Mouse (Mus musculus): ENCODE measurements around the gene Olfr1411. TPM values are rescaled to one million over a fixed set of nuclear protein-coding genes. Genes with fewer than 3 reads are reported as not detected.

Gene Olfr1411
- total RNA-seq (2021) = not detected
- long read RNA-seq, experiment 1 = 0 reads
- long read RNA-seq, experiment 2 = 0 reads

DNA sequence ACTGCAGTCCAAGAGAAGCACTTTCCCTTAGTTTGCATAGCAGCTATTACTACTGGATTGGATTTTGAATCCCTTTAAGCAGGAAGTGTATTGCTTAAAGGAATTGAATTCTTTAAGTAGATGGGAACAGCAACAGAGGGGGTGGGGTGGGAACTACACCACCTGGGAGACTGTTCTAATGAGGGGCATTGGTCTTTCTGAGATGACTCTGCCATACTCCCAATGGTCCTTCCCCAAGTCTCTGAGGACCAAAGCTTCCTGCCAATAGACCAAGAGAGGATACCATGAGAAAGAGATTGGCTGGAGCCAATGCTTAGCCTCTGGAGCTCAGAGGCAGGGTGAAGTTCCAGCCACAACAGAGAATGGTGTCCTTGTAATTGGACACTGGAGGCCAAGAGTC, at the start of gene Olfr1411:
Olfr1411 (plus strand) TSS at position 301 of the 400 bp plus-strand sequence.
- DNase-seq = no peak

DNA sequence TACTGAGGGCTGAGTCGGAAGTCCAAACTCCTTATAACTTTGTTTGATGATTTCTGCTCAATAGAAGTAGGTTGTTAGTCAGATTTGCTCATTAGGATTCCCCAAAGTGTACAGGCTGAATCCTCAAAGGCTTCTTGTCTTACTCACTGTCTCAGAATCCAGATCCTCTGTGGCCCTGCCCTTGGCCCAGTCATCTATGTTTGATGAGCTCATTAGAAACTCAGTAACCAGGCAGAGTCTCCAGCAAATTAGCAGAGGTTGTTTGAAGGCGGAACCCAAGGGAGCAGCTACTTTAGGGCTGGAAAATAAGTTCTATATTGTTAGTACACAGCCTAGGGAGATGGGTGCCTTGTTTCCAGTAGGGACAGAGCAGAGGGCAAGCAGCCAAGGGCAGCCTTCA, 48.3 kb upstream of the Olfr1411 start:
- DNase-seq = no peak

DNA sequence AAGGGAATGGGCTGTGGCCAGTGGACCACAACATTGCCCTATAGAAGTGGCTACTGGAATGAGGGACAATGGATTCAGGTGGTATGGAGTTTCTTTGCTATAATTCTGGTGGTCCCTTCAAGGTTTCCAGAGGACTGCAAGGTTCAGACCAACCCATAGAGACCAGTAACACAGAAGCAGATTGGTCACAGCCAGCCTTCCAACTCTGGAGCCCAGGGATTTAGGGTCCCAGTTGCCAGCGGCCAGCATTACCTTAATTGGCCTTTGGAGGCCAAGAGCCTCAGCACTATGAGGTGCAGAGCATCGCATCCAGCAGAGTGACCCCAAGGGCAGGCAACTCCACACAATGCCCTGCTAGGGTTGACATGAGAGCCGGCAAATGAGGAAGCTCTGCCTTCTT, 23.2 kb upstream of the Olfr1411 start, which contains the start of gene Olfr1413:
Olfr1413 (plus strand) TSS at position 301 of the 400 bp plus-strand sequence.
- no peak for DNase-seq

DNA sequence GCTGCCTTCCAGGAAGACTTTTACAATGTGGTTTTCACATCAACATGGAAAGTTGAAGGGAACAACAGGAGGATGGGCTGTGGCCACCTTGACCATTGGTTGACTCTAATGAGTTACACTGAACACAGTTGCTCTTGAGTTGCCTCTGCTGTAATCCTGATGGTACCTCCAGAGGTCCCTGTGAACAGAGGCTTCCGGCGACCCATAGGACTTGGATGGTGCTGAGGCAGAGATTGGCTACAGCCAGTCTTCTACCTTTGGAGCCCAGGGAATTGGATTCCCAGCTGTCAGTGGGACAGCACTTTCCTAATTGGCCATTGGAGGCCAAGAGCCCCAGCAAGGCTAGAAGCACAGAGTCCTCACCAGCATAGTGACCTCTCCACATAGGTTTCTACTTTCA, 8.7 kb upstream of the Olfr1411 start, which contains the start of gene Olfr1412:
Olfr1412 (plus strand) TSS at position 301 of the 400 bp plus-strand sequence.
- DNase-seq = no peak

DNA sequence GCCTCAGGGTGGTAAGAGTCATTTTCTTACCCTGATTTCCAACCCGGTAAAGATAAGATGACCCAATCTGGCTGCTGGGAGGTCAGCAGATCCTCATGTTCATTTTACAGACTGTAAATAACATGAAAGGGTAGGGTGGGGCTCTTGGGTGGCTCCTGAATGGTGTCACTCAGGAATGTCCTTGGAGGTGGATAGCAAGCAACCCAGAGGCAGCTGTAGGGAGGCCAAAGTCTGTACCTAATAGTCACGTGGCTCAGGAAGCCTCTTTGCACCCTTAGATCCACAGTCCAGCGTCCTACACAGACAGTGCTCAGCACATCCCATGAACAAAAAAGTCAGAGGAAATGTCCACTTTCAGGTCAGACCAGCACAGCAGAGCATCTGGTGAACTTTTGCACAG, 1.8 kb downstream of the Olfr1411 start:
- DNase-seq = no peak

DNA sequence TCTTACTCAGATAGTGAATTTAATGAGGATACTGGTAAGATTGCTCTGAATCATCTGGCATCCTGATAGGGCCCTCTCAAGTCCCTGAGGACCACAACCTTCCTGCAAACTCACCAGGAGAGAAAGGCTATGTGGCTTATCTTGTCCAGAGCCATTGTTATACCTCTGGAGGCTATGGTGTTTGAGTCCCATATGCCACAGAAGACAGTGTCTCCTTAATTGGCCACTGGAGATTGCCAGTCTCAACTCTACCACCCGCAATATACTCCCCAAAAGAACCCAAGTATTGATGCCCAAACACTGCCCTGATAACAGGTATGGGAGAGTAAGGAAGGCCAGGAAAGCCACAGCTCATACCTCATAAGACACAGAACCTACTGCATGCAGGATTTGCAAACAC, 11.3 kb downstream of the Olfr1411 start, which contains the start of gene Olfr1410:
Olfr1410 (plus strand) TSS at position 301 of the 400 bp plus-strand sequence.
- DNase-seq = no peak

DNA sequence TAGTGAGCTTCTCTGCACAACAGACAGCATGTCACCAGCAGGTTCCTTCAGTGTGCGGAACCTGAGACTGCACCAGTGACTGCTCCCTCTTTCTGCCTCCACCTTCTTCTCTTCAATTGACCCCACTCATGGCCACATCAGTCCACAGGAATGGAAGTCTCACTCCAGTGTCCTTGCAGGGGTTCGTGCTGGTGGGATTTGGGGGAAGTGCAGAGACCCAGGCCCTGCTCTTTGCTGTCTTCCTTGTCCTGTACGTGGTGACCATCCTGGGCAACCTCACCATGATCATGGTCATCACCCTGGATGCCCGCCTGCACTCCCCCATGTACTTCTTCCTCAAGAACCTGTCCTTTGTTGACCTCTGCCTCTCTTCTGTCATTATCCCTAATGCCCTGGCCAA, 13.5 kb downstream of the Olfr1411 start:
- no peak for DNase-seq

DNA sequence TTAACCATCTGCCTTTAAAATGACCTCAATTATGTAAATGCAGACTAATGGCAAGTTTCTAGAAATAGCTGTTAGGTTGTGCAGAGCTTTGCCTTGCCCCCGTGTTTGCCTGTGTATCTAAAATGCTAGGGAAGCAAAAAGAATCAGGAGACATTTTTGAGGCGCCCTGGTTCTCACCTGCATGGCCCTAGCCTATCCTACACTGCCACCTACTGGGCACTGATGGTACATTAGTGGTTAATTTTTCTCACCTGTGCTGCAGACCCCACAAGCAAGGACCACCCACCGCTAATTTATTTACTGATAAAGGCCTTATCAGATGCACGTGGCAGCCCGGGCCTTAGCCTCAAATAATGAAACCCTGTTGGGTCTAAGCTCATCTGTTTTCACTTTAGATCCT, 16.8 kb downstream of the Olfr1411 start:
- peak; percentile 74 for DNase-seq

DNA sequence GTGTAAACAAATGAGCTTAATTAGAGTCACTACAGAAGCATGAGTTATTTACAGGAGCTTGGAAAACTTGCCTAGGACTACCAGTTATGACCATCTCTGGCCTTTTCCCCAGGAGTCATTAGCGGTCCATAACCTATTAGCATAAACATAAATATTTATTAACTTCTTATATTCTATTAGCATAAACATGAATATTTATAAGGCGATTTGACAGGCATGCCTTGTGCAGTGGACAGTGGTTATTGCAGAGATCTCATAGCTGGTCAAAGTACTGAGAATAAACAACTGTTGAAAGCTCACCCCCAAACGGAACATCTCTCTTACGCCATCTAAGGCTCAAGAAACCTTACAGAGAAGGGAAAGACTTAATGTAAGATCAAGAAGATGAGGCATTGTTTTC, 19.0 kb downstream of the Olfr1411 start:
- DNase-seq = no peak

DNA sequence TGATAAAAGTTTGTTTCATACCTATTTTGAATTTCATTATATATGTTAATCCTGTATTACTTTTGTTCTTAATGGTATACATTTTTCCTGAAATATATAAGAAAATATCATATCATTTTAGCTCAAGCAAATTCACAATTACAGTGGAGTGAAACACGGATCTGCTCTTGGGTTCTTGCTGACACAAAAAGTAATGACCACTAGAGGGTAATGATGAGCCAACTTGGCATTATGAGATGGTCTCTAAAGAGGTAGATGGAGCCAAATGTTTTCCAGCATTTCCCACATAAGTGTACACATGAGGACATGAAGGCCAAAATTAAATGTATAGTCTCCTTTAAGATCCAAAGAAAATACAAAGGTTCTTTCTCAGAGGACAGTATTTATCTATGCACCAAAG, 20.3 kb downstream of the Olfr1411 start:
- DNase-seq = no peak

DNA sequence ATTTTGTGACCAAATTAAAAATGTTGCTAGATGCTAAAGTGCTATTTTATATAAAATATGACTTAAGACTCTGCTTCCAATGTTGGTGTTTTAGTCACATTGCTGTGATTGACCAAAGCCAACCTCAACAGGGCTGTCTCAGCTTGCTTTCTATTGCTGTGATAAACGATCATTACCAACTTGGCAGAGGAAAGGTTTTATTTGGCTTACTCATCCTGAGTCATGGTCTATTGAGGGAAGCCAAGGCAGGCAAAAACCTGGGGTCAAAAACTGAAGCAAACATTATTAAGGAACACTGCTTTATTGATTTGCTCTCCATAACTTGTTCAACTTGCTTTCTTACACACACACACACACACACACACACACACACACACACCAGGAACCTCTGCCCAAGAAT, 21.8 kb downstream of the Olfr1411 start:
- no peak for DNase-seq

DNA sequence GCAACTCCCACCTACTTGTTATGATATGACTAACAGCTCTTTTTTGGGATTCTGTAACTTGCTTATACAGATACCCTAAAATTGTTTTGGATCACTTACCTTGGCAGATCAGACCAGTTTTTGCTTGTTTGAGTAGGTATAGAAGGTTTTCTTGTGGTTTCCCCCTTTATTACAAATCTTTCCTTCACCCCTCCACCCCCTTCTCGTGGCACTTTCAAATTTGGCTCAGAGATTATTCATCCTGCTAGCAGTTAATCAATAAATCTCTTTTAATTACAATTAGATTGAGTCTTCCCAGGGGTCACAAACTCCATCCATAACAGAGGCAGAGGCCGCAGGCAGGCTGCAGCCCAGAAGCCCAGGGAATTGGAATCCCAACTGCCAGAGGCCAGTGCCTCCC, 23.3 kb downstream of the Olfr1411 start, which contains the start of gene Olfr12:
Olfr12 (plus strand) TSS at position 301 of the 400 bp plus-strand sequence.
- no peak for DNase-seq

DNA sequence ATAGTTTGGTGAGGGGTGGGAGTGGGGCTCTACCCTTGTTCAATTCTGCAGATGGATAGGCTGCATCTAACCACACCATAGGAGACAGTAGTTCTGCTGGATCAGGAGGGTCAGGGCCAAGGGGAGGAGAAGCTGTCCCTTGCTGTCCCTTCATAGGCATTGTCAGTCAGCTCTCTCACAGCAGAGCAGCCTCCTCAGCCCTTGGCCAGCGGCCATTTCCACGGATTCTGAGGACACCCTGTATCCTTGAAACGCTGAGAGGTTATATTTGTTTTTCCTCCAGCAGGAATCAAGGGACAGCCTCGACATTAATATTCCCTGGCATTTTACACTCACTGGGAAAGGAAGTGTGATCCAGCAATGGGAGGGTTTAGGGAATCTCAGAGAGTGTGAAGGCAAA, 24.1 kb downstream of the Olfr1411 start:
- peak; percentile 83 for DNase-seq

DNA sequence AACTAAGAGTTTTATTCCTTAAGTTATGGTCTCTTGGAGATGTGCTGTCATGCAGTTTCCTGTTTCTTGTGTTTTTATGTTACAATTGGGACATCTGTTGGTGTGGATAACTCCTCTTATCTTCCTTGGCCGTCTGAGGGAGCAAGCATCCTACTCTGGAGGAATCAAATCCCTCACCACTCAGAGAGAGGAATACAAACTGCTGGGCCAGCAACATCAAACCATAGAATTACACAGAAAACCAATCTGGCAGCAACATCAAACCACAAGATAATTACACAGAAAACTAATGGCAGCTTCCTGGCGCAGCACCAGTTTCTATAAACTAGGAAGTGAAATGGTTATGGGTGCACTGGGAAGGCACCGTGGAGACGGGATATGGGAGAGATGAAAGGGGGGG, 34.0 kb downstream of the Olfr1411 start:
- no peak for DNase-seq

DNA sequence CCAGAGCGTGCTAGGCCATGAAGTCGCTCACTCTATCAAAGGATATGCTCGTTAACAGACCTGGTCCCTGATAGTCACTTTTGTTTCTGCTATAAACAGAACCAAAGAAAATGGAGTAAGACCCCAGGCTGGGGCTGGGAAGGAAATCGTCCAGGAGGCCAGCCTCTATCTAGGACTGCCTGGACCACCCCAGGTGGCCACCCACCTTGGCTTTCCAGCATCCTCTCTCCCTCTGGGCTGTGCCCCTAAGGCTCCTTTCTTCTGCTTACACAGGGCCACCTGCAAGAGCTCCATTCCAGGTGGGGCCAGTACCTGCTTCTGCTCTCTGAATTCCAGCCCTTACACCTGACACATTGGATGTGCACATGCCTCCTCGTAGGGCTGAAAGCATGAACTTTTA, 38.0 kb downstream of the Olfr1411 start:
- no peak for DNase-seq

DNA sequence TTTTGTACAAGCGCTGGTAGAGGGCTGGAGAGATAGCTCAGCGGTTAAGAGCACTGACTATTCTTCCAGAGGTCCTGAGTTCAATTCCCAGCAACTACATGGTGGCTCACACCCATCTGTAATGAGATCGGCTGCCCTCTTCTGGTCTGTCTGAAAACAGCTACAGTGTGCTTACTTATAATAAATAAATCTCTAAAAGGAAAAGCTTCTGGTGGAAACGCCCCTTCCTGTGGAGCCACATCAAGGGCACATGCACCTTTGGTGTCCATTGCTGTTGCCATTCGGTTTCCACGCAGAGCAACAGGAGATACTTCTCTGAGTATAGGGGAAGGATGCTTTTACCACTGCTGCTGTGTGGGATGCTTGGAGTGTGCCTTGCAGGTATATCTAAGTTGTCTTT, 38.7 kb downstream of the Olfr1411 start:
- no peak for DNase-seq

DNA sequence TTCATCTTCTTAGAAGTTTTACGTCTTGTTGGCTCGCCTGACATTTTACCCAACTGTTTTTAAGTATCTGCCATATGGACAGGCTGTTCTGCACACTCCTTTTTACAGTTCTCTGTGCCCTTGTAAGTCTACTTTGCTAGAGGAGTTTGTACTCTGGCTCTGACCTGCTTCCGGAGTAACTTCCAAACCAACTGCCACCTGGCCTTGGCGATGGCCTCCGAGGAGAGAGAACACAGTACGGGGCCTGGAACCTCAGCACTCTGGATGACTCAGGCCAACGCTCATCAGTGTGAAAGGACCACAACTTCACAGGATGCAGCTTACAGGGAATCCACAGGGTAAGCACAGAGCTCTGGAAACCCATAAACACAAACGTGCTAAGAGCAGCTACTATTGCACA, 39.5 kb downstream of the Olfr1411 start:
- DNase-seq = peak; percentile 29

DNA sequence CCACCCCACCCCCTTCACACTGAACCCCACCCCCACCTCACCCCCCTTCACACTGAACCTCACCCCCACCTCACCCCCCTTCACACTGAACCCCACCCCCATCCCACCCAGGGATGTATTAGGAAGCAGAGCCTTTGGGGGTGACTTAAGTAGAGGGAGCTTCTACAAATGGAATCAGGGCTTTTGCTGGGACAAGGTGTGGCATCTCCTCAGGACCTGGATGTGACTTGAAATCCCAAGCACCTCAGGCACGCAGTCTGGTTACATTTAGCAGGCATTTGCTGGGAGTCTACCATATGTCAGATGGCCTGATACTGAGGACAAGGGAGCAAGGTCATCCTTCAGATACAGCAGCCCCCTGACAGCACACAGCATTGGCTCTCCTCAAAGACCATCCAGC, 40.4 kb downstream of the Olfr1411 start:
- DNase-seq = peak; percentile 1

DNA sequence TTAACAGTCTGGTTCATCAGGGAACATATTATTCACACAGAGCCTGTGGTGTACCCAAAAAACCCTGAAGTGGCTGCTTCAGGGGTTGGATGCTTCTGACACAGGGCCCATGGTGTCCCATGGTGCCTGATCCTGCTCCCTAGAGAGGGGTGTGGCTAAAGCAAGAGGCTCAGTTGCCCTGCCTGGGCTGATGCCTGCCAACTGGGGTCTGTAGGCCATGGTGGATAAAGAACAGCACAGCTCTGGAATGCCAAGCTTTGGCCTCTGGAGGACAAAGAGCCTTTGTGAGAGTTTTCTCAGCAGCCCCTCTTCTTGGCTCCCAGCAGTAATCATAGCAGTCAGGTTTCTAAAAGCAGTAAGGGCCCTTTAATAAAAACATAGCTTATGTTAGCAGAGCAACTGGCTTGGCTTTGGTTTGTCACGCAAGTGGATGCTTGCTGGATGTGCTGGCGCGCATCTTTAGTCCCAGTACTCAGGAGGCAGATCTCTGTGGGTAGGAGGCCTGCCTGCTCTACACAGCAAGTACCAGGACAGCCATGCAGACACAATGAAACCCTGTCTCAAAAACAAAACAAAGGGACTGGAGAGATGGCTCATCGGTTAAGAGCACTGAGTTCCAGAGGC, 40.9 kb downstream of the Olfr1411 start:
- peak; percentile 4 for DNase-seq

DNA sequence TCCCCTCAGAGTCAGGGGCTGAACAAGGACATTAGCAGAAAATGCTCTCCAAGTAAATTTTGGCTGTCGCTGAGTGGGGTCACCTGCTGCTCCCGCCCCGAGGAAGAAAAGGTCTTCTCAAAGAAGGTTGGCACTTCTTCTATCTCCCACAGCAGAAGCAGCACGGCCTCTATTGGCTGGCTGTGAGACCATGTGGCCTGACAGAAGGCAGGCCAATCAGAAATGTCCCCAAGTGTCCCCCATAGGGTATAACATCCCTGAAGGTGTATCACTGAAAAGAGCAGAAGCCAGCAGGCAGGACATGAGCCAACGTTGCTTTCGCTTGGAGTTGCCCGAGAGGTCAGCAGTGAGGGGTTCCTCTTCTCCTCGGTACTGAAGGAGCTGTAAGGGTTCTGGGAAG, 41.8 kb downstream of the Olfr1411 start:
- no peak for DNase-seq

DNA sequence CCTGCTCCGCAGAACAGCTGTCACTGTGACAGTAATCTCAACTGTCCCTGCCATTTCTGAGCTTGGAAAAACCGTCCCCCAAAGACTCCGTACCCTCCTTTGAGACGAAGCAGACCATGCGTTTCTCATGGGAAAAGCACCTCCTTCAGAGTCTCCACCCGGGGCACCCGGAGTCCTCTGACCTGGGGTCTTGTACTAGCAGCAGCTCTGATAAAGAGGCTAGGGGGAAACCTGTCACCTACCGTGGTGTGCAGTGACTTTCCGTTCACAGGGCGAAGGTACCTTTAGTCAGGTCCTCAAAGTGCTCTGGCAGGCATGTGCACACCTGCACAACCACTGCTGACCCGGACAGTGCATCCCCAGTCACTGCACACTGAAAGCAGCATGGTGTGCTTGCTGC, 42.5 kb downstream of the Olfr1411 start:
- no peak for DNase-seq

DNA sequence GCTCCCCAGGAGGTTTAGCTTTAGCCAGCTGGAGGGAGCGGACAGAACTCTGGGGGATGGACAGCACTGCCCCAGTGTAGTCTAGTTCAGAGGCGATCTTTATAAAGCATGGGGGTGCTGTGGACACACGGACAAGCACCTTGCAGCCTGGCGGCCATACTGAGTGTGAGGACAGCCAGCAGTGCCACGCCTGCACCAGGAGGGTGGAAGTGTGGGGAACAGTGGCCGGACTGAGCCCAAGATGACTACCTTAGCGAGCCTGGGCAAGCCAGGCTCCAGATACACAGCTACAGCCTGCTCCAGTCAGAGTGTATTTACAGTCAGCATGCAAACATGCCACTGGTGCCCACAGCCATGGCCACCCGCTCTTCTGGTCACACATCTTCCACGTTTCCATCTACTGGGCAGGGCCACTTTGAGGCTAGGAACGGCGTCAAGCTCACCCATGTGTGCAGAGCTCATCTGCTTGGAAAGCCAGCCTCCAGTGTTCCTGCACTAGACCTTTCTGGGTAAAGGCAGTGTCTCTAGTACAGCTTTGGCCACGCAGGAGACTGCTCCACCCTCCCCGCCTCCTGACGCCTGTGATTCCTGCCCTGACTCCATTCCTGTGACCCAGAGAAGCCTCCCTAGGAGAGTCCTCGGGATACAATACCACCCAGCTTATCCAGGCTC, 43.4 kb downstream of the Olfr1411 start:
- no peak for DNase-seq

DNA sequence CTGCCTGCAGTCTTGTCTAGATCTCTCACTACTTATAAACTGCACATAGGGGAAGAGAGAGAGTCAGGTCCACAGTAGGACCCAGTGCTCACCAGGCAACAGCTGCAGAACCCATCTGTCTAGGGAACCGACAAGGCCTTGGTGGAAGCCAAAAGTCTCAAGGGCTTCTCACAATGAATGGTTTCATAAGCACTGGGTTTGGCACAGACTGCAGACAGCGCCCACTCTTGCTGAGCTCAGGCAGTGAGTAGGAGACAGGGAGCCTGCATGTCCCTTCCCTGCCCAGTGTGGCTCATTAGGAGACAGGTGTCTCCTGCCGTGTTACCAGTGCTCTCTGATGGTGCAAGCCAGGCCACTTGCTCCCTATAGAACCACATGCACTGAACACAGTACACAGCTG, 44.0 kb downstream of the Olfr1411 start:
- DNase-seq = peak; percentile 61

DNA sequence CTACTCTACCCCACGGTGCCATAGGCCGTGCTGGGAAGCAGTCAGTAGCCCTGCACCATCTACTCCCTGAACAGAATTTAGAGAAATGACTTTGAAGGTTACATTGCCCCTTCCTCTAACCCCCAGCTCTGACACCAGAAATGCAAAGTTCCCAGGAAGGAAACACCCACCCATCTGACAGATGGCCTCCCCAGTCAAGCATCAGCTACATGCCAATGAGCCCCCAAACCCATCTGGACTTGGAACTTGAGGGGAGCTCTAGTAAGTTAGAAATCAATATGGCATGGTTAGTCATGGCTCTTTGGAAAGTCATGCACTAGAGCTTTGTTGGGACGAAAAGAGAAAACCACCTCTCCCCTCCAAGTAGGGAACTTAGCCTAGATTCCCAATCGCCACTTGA, 44.5 kb downstream of the Olfr1411 start:
- no peak for DNase-seq

Measured in adrenal gland, postnatal 10 days (tissue).